Mouse (Mus musculus) gastrocnemius, adult 8-10 months (tissue): ENCODE results near the gene AC170998.1. TPM values are rescaled to one million over a fixed set of nuclear protein-coding genes. Genes with fewer than 3 reads are reported as not detected.

ENCODE experiments used
- DNase-seq, 2 experiments: peaks; one replicate each; pipeline ENCODE4 v3.0.0; 2022; ENCODE audit warnings: low spot score in 2 of 2
- total RNA-seq, 4 experiments: library from RNA; stranded (reverse); gene quantifications; 2 replicates each; pipeline ENCODE4 v1.2.4; 2022

AC170998.1 gene
- 1 to 10 TPM in 1 of 4 experiments, under 1 TPM in 1, not detected in 2; 0.86 to 1.7 TPM for total RNA-seq

- no peak for DNase-seq
These were observed at the start of gene AC170998.1 for GRCm38 (mm10) chr17:28725783-28726182. AC170998.1 (plus strand) TSS chr17:28726083.

- DNase-seq: no peak
These were observed 43.4 kb upstream of the AC170998.1 start for GRCm38 (mm10) chr17:28682311-28683084.

GRCm38 (mm10) chr17:28683601-28684000 is 42.3 kb upstream of the AC170998.1 start:
- no peak for DNase-seq

- DNase-seq: no peak
These were observed 41.3 kb upstream of the AC170998.1 start for GRCm38 (mm10) chr17:28684631-28685030.

- DNase-seq: no peak
These were observed 38.5 kb upstream of the AC170998.1 start for GRCm38 (mm10) chr17:28687354-28687753.

GRCm38 (mm10) chr17:28689586-28690283 is 36.1 kb upstream of the AC170998.1 start, which contains the start of gene Slc26a8:
Slc26a8 (minus strand) TSS chr17:28690233.
- DNase-seq: no peak

GRCm38 (mm10) chr17:28690776-28691686 is 34.9 kb upstream of the AC170998.1 start, which contains the start of gene Mapk14:
Mapk14 (plus strand) TSS chr17:28691329.
- DNase-seq: peak; percentile 100

GRCm38 (mm10) chr17:28691687-28692340 is 34.1 kb upstream of the AC170998.1 start:
- peak in 1 of 2 experiments; percentile 46 for DNase-seq

GRCm38 (mm10) chr17:28692341-28692710 is 33.6 kb upstream of the AC170998.1 start:
- DNase-seq: no peak

GRCm38 (mm10) chr17:28693086-28693485 is 32.8 kb upstream of the AC170998.1 start:
- no peak for DNase-seq

- DNase-seq: no peak
These were observed 31.8 kb upstream of the AC170998.1 start for GRCm38 (mm10) chr17:28694078-28694477.

GRCm38 (mm10) chr17:28694832-28695231 is 31.1 kb upstream of the AC170998.1 start:
- DNase-seq: no peak

- no peak for DNase-seq
These were observed 29.2 kb upstream of the AC170998.1 start for GRCm38 (mm10) chr17:28696641-28697040.

- DNase-seq: no peak
These were observed 28.3 kb upstream of the AC170998.1 start for GRCm38 (mm10) chr17:28697290-28698195.

- no peak for DNase-seq
These were observed 27.6 kb upstream of the AC170998.1 start for GRCm38 (mm10) chr17:28698245-28698644.

GRCm38 (mm10) chr17:28698672-28699071 is 27.2 kb upstream of the AC170998.1 start:
- no peak for DNase-seq

- no peak for DNase-seq
These were observed 26.1 kb upstream of the AC170998.1 start for GRCm38 (mm10) chr17:28699789-28700188.

GRCm38 (mm10) chr17:28701171-28701570 is 24.7 kb upstream of the AC170998.1 start:
- no peak for DNase-seq

- no peak for DNase-seq
These were observed 24.1 kb upstream of the AC170998.1 start for GRCm38 (mm10) chr17:28701737-28702136.

- DNase-seq: no peak
These were observed 23.2 kb upstream of the AC170998.1 start for GRCm38 (mm10) chr17:28702646-28703045.
